Mouse (Mus musculus): ENCODE data around the gene Galnt18.

The Galnt18 gene

DNA sequence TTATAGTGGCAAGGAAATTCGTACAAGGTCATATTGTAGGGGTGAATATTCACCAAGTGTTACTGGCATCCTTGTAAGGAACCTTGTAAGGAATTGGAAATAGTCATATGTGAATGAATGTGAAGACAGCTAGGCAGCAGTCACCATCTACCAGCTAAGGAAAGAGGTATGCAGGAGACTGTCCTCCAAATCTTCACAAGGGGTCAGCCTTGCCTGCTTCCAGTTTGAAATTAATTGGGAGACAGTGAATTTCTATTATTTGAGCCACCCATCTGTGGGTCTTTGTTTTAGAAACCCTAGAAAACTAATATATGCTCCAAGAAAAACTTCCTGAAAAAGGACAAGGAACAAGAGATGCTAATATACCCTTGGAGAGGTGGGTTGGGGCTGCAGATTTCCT is 313.1 kb downstream of the Galnt18 start:
- DNase-seq (ENCODE audit: low spot score): no peak

DNA sequence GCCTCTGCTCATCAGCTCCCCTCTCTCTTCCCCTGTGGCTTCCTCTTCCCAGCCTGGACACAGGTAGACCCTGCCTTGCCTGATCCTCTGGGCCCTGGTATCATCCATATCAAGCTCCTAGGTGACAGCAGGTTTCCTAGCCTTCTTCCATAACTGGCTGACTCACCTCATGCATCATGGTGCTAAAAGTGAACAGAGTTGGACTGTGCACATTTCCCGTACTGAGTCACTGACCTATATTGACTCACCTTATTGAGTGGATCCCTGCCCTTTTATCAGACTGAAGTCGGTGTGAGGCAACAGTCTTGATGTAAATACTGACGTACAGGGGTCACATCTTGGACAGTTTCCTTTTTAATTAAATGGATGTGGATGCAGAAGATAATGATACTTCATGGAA is 313.7 kb downstream of the Galnt18 start:
- DNase-seq (ENCODE audit: low spot score): no peak

GRCm38 (mm10) chr7:111459716-111460115 is 320.1 kb downstream of the Galnt18 start:
- peak; percentile 19 for DNase-seq (ENCODE audit: low spot score)

GRCm38 (mm10) chr7:111456007-111456406 is 323.8 kb downstream of the Galnt18 start:
- no peak for DNase-seq (ENCODE audit: low spot score)

DNA sequence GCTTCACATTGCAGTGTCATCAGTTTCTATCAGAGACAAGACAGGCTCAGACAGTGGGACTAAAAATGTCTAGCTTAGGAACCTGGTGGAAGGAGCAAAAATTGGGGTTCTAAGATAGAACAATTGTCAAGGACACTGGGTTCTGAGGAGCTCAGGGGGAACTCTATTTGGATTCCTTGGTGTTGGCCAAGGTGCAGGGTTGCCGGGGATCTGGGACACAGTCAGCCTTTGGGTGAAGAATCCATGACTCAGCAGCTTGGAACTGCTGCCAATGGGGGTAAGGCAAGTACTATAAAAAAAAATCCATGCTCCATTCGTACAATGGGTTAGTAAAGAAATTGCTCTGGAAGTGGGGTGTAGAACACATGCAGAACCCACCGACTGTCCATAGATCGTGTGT is 324.2 kb downstream of the Galnt18 start:
- no peak for DNase-seq (ENCODE audit: low spot score)

DNA sequence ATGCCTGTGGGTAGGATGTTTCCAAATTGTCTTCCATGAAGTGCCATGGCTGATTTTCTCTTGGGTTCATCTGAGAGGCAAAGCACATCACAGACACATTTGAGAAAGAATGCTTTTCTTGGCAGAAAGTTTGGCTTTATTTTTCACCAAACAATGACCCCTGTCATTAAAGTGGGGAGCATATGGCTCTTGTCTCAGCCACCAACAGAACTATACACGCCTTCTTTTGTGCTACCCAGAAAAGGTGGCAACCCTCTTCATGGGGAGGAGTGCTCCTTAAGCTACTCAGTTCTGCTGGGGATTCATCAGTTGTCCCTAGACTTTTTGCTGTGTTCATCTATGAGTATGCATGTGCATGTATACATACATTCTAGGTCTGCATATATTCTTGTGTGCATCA is 327.8 kb downstream of the Galnt18 start:
- DNase-seq (ENCODE audit: low spot score): no peak

GRCm38 (mm10) chr7:111450286-111451095 is 329.3 kb downstream of the Galnt18 start:
- DNase-seq (ENCODE audit: low spot score): no peak

DNA sequence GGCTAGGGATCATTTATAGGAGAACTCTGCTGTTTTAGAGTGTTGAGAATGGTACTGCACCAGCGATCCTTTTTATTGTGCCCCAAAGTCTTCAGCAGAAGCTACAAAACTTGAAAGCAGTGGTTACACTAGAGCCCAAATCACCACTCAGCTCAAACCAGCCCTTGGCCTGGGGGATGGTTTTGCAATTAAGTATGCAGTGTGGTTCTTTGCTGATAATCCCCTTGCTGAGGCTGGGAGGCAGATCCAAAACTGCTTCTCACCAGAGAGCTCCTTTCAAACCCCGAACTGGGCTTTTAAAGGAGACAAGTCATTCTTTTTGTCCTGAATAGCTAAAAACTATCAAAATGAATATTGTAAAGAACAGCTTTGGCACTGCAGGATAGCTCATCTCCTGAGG is 346.6 kb downstream of the Galnt18 start:
- DNase-seq (ENCODE audit: low spot score): no peak

DNA sequence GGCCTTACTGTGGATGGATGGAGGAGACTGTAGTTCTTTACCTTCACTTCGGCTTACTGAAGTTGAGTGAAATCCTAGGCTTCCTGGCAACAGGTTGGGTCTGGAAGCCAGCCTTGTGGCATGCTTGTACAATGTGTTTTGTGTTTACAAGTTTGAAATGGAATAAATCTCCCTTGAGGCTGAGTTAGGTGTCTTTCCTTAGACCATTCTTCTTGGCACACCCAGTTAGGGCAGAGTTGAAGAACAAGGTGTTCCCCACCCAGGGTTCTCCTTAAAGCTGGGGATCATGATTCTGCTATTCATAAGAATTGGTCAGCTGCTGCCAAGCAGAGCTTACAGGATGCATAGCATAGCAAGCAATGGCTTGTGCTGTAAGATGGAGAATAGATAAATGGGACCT is 352.4 kb downstream of the Galnt18 start:
- no peak for DNase-seq (ENCODE audit: low spot score)

Measured in embryo, embryonic 10.5 days (tissue).